Mouse (Mus musculus) MEL (cell line): Measurements from ENCODE around the gene Zfp879. TPM values are rescaled to one million over a fixed set of nuclear protein-coding genes. Genes with fewer than 3 reads are reported as not detected.

Experiments used
- DNase-seq: peaks from one replicate; pipeline ENCODE4 v3.0.0; 2011; ENCODE audit warnings: low read depth, low spot score
- H3K27ac ChIP-seq: 2 replicates; pipeline ENCODE4 v1.5.1; 2012; ENCODE audit warnings: low read depth, mild to moderate bottlenecking, control low read depth, low read length, moderate library complexity; ENCODE audit not compliant: control insufficient read depth
- H3K27me3 ChIP-seq, 2 experiments: fragments of 150-350 bp in 1 of 2; sonication (generic) in 1 of 2; 2 replicates each; pipeline ENCODE4 v1.6.1; 2012; ENCODE audit warnings: low read length in 2 of 2, mild to moderate bottlenecking in 2 of 2, improper control_type of control experiment in 1 of 2, moderate library complexity in 1 of 2; ENCODE audit not compliant: insufficient read depth in 2 of 2, control insufficient read depth in 1 of 2
- H3K36me3 ChIP-seq, 2 experiments: 2 replicates each; pipeline ENCODE4 v1.6.1; 2012 to 2014; ENCODE audit warnings: low read length in 2 of 2, improper control_type of control experiment in 1 of 2, inconsistent platforms in 1 of 2, mild to moderate bottlenecking in 1 of 2; ENCODE audit not compliant: insufficient read depth in 2 of 2, control insufficient read depth in 1 of 2
- H3K4me1 ChIP-seq, 2 experiments: fragments of 150-350 bp in 1 of 2; sonication (generic) in 1 of 2; 2 replicates each; pipeline ENCODE4 v1.6.1; 2012; ENCODE audit warnings: low read length in 2 of 2, improper control_type of control experiment in 1 of 2, mild to moderate bottlenecking in 1 of 2; ENCODE audit not compliant: insufficient read depth in 2 of 2, control insufficient read depth in 1 of 2
- H3K4me3 ChIP-seq, 2 experiments: fragments of 150-350 bp in 1 of 2; sonication (generic) in 1 of 2; 2 replicates each; pipeline ENCODE4 v1.5.1; 2012; ENCODE audit warnings: low read depth in 2 of 2, low read length in 2 of 2, mild to moderate bottlenecking in 2 of 2, moderate library complexity in 2 of 2, control low read depth in 1 of 2, improper control_type of control experiment in 1 of 2; ENCODE audit not compliant: control insufficient read depth in 1 of 2, insufficient read depth in 1 of 2
- H3K79me2 ChIP-seq: 2 replicates; pipeline ENCODE4 v1.6.1; 2012; ENCODE audit warnings: mild to moderate bottlenecking, low read length, moderate library complexity; ENCODE audit not compliant: control insufficient read depth, poor library complexity, insufficient read depth
- H3K9ac ChIP-seq: 2 replicates; pipeline ENCODE4 v1.6.1; 2012; ENCODE audit warnings: low read depth, mild to moderate bottlenecking, control low read depth, low read length, moderate library complexity; ENCODE audit not compliant: control insufficient read depth, poor library complexity, severe bottlenecking
- H3K9me3 ChIP-seq: fragments of 150-350 bp; sonication (generic); replicated peaks from 2 replicates; pipeline ENCODE4 v1.6.1; 2012; ENCODE audit warnings: mild to moderate bottlenecking, low read length, improper control_type of control experiment, moderate library complexity; ENCODE audit not compliant: insufficient read depth
- BHLHE40 ChIP-seq: IDR thresholded peaks from 2 replicates; pipeline ENCODE4 v1.6.1; 2012; ENCODE audit warnings: low read depth, mild to moderate bottlenecking, inconsistent platforms, low read length, improper control_type of control experiment, borderline replicate concordance
- CHD1 ChIP-seq: IDR thresholded peaks from 2 replicates; pipeline ENCODE4 v1.6.1; 2012; ENCODE audit warnings: low read depth, mild to moderate bottlenecking, inconsistent platforms, low read length, improper control_type of control experiment
- CHD2 ChIP-seq: IDR thresholded peaks from 2 replicates; pipeline ENCODE4 v1.6.1; 2011; ENCODE audit warnings: low read length, improper control_type of control experiment
- CTCF ChIP-seq, 3 experiments: IDR thresholded peaks in 2 of 3; conservative IDR thresholded peaks in 1 of 3; 2 replicates each; pipeline ENCODE4 v1.5.1; 2011 to 2012; ENCODE audit warnings: low read length in 3 of 3, low read depth in 2 of 3, mild to moderate bottlenecking in 2 of 3, improper control_type of control experiment in 1 of 3, inconsistent platforms in 1 of 3, mixed read lengths in 1 of 3, moderate library complexity in 1 of 3; ENCODE audit not compliant: control insufficient read depth in 1 of 3, insufficient read depth in 1 of 3, poor library complexity in 1 of 3, severe bottlenecking in 1 of 3
- ELF1 ChIP-seq: IDR thresholded peaks from 2 replicates; pipeline ENCODE4 v1.6.1; 2014; ENCODE audit warnings: low read depth, mild to moderate bottlenecking, inconsistent platforms, low read length, improper control_type of control experiment, moderate library complexity
- HCFC1 ChIP-seq: IDR thresholded peaks from 2 replicates; pipeline ENCODE4 v1.6.1; 2012; ENCODE audit warnings: low read depth, mild to moderate bottlenecking, inconsistent platforms, low read length, improper control_type of control experiment, moderate library complexity
- MAFK ChIP-seq: IDR thresholded peaks from 2 replicates; pipeline ENCODE4 v1.6.1; 2011; ENCODE audit warnings: low read depth, mild to moderate bottlenecking, low read length, improper control_type of control experiment, borderline replicate concordance
- MAX ChIP-seq: IDR thresholded peaks from 2 replicates; pipeline ENCODE4 v1.6.1; 2011; ENCODE audit warnings: low read length, improper control_type of control experiment
- MEF2A ChIP-seq: IDR thresholded peaks from 2 replicates; pipeline ENCODE4 v1.6.1; 2014; ENCODE audit warnings: low read depth, mild to moderate bottlenecking, inconsistent platforms, low read length, improper control_type of control experiment; ENCODE audit not compliant: poor library complexity, insufficient replicate concordance, severe bottlenecking; ENCODE audit errors: extremely low read depth
- MYC ChIP-seq: IDR thresholded peaks from 2 replicates; pipeline ENCODE4 v1.6.1; 2011; ENCODE audit warnings: low read depth, mild to moderate bottlenecking, low read length, improper control_type of control experiment, moderate library complexity
- NELFE ChIP-seq: IDR thresholded peaks from 2 replicates; pipeline ENCODE4 v1.6.1; 2011; ENCODE audit warnings: low read depth, low read length, improper control_type of control experiment
- NRF1 ChIP-seq: IDR thresholded peaks from 2 replicates; pipeline ENCODE4 v1.6.1; 2014; ENCODE audit warnings: low read depth, mild to moderate bottlenecking, inconsistent platforms, low read length, improper control_type of control experiment, moderate library complexity; ENCODE audit not compliant: poor library complexity, insufficient read depth, severe bottlenecking
- POLR2A ChIP-seq, 2 experiments: IDR thresholded peaks; 2 replicates each; pipeline ENCODE4 v1.6.1; 2011 to 2012; ENCODE audit warnings: low read length in 2 of 2, mild to moderate bottlenecking in 2 of 2, control low read depth in 1 of 2, improper control_type of control experiment in 1 of 2, low read depth in 1 of 2, moderate library complexity in 1 of 2; ENCODE audit not compliant: control insufficient read depth in 1 of 2, insufficient read depth in 1 of 2, poor library complexity in 1 of 2
- POLR2AphosphoS2 ChIP-seq: IDR thresholded peaks from 2 replicates; pipeline ENCODE4 v1.6.1; 2011; ENCODE audit warnings: low read length, improper control_type of control experiment
- RCOR1 ChIP-seq: IDR thresholded peaks from 2 replicates; pipeline ENCODE4 v1.6.1; 2012; ENCODE audit warnings: low read depth, mild to moderate bottlenecking, inconsistent platforms, low read length, improper control_type of control experiment
- SIN3A ChIP-seq: IDR thresholded peaks from 2 replicates; pipeline ENCODE4 v1.6.1; 2012; ENCODE audit warnings: low read length, improper control_type of control experiment, inconsistent platforms
- TBP ChIP-seq: IDR thresholded peaks from 2 replicates; pipeline ENCODE4 v1.8.0; 2011; ENCODE audit warnings: low read depth, low read length, improper control_type of control experiment
- UBTF ChIP-seq: IDR thresholded peaks from 2 replicates; pipeline ENCODE4 v1.6.1; 2012; ENCODE audit warnings: low read depth, mild to moderate bottlenecking, inconsistent platforms, low read length, improper control_type of control experiment, moderate library complexity, borderline replicate concordance; ENCODE audit not compliant: insufficient read depth
- USF1 ChIP-seq: IDR thresholded peaks from 2 replicates; pipeline ENCODE4 v1.6.1; 2014; ENCODE audit warnings: low read depth, mild to moderate bottlenecking, inconsistent platforms, low read length, improper control_type of control experiment, moderate library complexity
- USF2 ChIP-seq, 2 experiments: IDR thresholded peaks; 2 replicates each; pipeline ENCODE4 v1.6.1; 2011 to 2012; ENCODE audit warnings: improper control_type of control experiment in 2 of 2, low read length in 2 of 2, borderline replicate concordance in 1 of 2, inconsistent platforms in 1 of 2, low read depth in 1 of 2, mild to moderate bottlenecking in 1 of 2; ENCODE audit not compliant: insufficient read depth in 1 of 2
- ZMIZ1 ChIP-seq: IDR thresholded peaks from 2 replicates; pipeline ENCODE4 v1.6.1; 2012; ENCODE audit warnings: low read depth, mild to moderate bottlenecking, inconsistent platforms, low read length, improper control_type of control experiment, moderate library complexity
- polyA plus RNA-seq, 2 experiments: library from polyadenylated mRNA; stranded (reverse) in 1 of 2; unstranded in 1 of 2; fragments of >175 nt in 1 of 2; fragments of >200 nt in 1 of 2; gene quantifications; 2 replicates each; pipeline versions ENCODE4 v1.2.1 to v1.2.4; 2012; ENCODE audit warnings: low replicate concordance in 2 of 2, low read depth in 1 of 2; ENCODE audit not compliant: insufficient read length in 2 of 2, insufficient read depth in 1 of 2, missing spikeins in 1 of 2
- total RNA-seq: library from RNA; depleted of rRNA; stranded (reverse); fragments of 300-350 nt; gene quantifications from 2 replicates; pipeline ENCODE4 v1.2.3, GENCODE M21; 2012

Zfp879 gene
- total and polyA plus RNA-seq, 3 experiments: not detected

DNA sequence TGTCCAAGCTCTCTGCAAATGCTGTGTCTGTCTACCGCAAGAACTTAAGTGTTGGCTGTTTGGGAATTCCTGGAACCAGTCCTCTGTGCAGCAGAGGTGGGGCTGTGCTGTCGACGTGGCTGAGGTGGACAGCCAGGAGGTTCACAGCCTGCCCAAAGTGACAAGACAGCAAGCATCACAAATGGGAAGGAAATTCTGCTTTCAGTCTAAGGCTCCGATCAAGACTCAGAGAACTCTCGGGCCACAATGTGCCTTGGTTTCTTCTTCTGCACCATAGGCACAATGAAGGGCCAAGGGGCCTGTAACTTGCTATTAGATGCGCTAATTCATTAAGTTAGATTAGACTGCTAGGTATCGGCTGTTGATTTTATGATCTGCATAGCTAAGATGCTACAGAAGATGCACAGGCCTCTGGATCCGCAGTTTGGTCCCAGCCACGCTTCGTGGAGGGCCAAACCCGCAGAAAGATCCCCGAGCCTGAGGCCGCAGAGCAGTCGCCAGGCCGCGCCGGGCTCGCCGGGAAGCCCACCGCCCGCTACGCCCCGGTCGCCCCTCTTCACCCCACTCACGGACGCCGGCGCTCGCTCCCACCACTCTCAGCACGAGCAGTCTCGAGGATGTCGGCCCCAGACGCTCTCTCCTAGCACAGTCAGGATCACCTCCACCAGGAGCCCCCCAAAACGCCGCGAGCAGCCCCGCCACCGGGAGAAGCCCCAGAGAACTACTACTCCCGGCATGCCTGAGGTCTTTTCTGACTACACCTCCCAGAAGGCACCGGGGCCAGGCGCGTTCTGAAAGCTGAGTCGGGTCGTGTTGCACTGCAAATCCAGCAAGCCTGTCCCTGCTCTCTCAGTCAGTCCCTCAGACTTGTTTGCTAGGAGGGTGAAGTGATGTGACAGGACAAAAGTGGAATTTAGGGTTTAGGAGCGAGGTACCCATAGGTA, 14.1 kb downstream of the Zfp879 start, which contains the start of gene Zfp354c (continued):
- TF ChIP-seq HCFC1 (peak; percentile 99), CHD2 (no peak), MAFK (no peak)

DNA sequence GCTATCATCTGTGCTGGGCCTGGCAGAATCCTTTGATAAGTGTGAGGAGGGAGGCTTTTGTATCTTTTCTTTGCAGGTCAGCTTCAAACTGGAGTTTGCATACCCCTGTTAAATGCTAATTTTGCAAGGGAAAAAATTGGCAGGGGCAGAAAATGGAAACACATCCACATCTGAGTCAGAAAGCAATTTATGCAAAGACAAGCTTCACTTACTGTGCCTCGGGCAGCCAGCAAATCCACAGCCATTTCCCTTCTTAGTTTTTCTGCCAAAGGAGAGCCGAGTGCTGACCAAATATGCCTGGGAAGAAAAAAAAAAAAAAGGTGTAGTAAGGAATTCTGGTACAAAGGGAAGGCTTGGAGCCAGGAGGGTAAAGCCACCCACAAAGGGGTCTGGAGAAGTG, 15.1 kb downstream of the Zfp879 start:
- H3K79me2 ChIP-seq: no peaks in the 10 kb centered on the region; the same call in 1 of the 2 replicates
- no peak overlapping the region for H3K4me3 ChIP-seq
- TF ChIP-seq CHD1 (no peak), NELFE (no peak), CTCF (IDR thresholded peaks at IDR 0.05 in 2 of 3, conservative IDR thresholded peaks at IDR 0.05 in 1 of 3; ENCODE audit: control insufficient read depth in 1 of 3, insufficient read depth in 1 of 3, low read depth in 2 of 3, low read length in 3 of 3, poor library complexity in 1 of 3, severe bottlenecking in 1 of 3) (no peak), MEF2A (no peak), USF2 (IDR thresholded peaks at IDR 0.05; ENCODE audit: borderline replicate concordance in 1 of 2, insufficient read depth in 1 of 2, low read depth in 1 of 2, low read length in 2 of 2) (no peak)
- H3K27ac ChIP-seq: no peak overlapping the region
- H3K9me3 ChIP-seq: no peaks in the 10 kb centered on the region
- H3K36me3 ChIP-seq: peaks cover 0 to 2% of the 10 kb centered on the region in 2 experiments; a peak in 1 of 4 replicates
- no peaks in the 10 kb centered on the region for H3K27me3 ChIP-seq
- DNase-seq: no peak
- H3K9ac ChIP-seq: no peak overlapping the region
- peaks cover 3 to 4% of the 10 kb centered on the region in 2 experiments; a peak in 1 of 4 replicates for H3K4me1 ChIP-seq

DNA sequence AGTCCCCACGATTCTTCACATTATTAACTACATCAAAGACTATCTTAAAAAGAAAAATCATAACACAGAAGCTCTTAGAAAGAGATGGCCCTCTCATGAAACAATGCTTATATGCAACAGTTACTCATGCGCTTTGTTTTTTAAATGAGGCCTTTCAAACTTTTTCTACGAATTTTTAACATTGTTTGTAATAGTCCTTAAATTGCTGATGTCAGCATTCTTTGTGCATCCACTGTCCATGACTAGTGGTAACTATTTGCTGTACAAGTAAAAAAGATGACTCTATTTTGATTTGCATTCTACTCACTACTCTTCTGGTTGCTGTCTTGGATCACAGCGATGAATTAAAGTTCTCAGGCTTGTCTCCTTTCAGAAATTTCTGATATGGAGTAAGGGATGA, 27.1 kb downstream of the Zfp879 start:
- no peaks in the 10 kb centered on the region for H3K79me2 ChIP-seq
- H3K9me3 ChIP-seq: no peaks in the 10 kb centered on the region; the same call in 1 of the 2 replicates
- H3K9ac ChIP-seq: no peak overlapping the region
- TF ChIP-seq MAFK (peak; percentile 95), CTCF (IDR thresholded peaks at IDR 0.05 in 2 of 3, conservative IDR thresholded peaks at IDR 0.05 in 1 of 3; ENCODE audit: control insufficient read depth in 1 of 3, insufficient read depth in 1 of 3, low read depth in 2 of 3, low read length in 3 of 3, poor library complexity in 1 of 3, severe bottlenecking in 1 of 3) (no peak)
- no peaks in the 10 kb centered on the region for H3K27me3 ChIP-seq
- H3K4me3 ChIP-seq: no peak overlapping the region
- H3K4me1 ChIP-seq: no peaks in the 10 kb centered on the region
- no peaks in the 10 kb centered on the region; a peak in 1 of 4 replicates for H3K36me3 ChIP-seq
- H3K27ac ChIP-seq: no peak overlapping the region
- no peak for DNase-seq

DNA sequence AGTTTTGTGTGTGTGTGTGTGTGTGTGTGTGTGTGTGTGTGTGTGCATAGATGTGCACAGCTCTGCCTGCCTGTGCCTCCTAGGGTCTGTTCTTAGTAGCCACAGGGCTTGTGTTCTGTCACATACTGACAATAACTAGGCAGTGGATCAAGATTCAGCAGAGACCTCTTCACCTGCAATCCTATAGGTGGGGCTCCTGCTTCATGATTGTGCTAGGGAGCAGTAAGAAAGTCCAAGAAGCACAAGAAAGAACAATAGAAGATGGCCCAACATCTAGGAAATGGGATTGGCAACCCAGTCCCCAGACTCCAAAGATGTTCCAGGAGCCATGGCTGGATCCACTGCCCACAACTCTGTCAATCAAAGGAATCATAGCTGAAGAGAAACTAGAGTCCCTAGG, 42.5 kb downstream of the Zfp879 start:
- H3K27ac ChIP-seq: no peak overlapping the region
- no peak for TF ChIP-seq RCOR1
- TF ChIP-seq TBP: no peak
- no peak for TF ChIP-seq UBTF
- no peak for TF ChIP-seq POLR2A (IDR thresholded peaks at IDR 0.05; ENCODE audit: control insufficient read depth in 1 of 2, insufficient read depth in 1 of 2, low read depth in 1 of 2, low read length in 2 of 2, poor library complexity in 1 of 2)
- TF ChIP-seq BHLHE40: no peak
- no peak for TF ChIP-seq MYC
- TF ChIP-seq ZMIZ1: no peak
- no peak for TF ChIP-seq ELF1
- no peak for TF ChIP-seq USF1
- no peak for TF ChIP-seq SIN3A
- TF ChIP-seq POLR2AphosphoS2: no peak
- TF ChIP-seq NRF1: no peak
- no peak for TF ChIP-seq MAX
- H3K9ac ChIP-seq: no peak overlapping the region
- no peak for DNase-seq
- H3K27me3 ChIP-seq: no peaks in the 10 kb centered on the region
- H3K9me3 ChIP-seq: no peaks in the 10 kb centered on the region
- H3K36me3 ChIP-seq: no peaks in the 10 kb centered on the region
- no peaks in the 10 kb centered on the region for H3K4me1 ChIP-seq
- H3K4me3 ChIP-seq: no peak overlapping the region
- no peaks in the 10 kb centered on the region for H3K79me2 ChIP-seq
